Mouse (Mus musculus) midbrain, embryonic 14.5 days (tissue): ENCODE results near the gene Tmed2. TPM values are rescaled to one million over a fixed set of nuclear protein-coding genes. Genes with fewer than 3 reads are reported as not detected.

Source experiments
- ATAC-seq: fragments of 200-750 bp; cut with Nextera tagmentation; 2 replicates; pipeline ENCODE4 v1.8.0; 2017; ENCODE audit warnings: moderate number of reproducible peaks, moderate library complexity; ENCODE audit not compliant: low FRiP score, low TSS enrichment
- DNase-seq: peaks from one replicate; pipeline ENCODE4 v3.0.0-alpha.2; 2015
- H3K27ac ChIP-seq: fragments of 300-500 bp; sonication (generic); replicated peaks from 2 replicates; pipeline ENCODE4 v1.5.1; 2014; ENCODE audit warnings: mild to moderate bottlenecking, low read depth, low read length, moderate library complexity
- H3K27me3 ChIP-seq: fragments of 300-500 bp; sonication (generic); 2 replicates; pipeline ENCODE4 v1.6.1; 2014; ENCODE audit warnings: low read length, control low read depth, mixed read lengths; ENCODE audit not compliant: control insufficient read depth, insufficient read depth
- H3K36me3 ChIP-seq: fragments of 300-500 bp; sonication (generic); 2 replicates; pipeline ENCODE4 v1.6.1; 2014; ENCODE audit warnings: low read length, control low read depth; ENCODE audit not compliant: control insufficient read depth, insufficient read depth
- H3K4me1 ChIP-seq: fragments of 300-500 bp; sonication (generic); 2 replicates; pipeline ENCODE4 v1.6.1; 2014; ENCODE audit warnings: mild to moderate bottlenecking, antibody characterized with exemption, low read length, control low read depth; ENCODE audit not compliant: control insufficient read depth, insufficient read depth
- H3K4me2 ChIP-seq: fragments of 300-500 bp; sonication (generic); 2 replicates; pipeline ENCODE4 v1.6.1; 2014; ENCODE audit warnings: mild to moderate bottlenecking, low read length, moderate library complexity
- H3K4me3 ChIP-seq: fragments of 300-500 bp; sonication (generic); replicated peaks from 2 replicates; pipeline ENCODE4 v1.5.1; 2014; ENCODE audit warnings: low read depth, low read length
- H3K9ac ChIP-seq: fragments of 300-500 bp; sonication (generic); replicated peaks from 2 replicates; pipeline ENCODE4 v1.6.1; 2014; ENCODE audit warnings: mild to moderate bottlenecking, low read length, moderate library complexity
- H3K9me3 ChIP-seq: fragments of 300-500 bp; sonication (generic); 2 replicates; pipeline ENCODE4 v1.6.1; 2016; ENCODE audit warnings: low read length, control low read depth, mixed read lengths; ENCODE audit not compliant: control insufficient read depth
- WGBS: fragments of 180-500 bp; shearing (Covaris S2); extraction: QIAGEN DNeasy Blood & Tissue Kit; methylation state at CpG from one replicate; pipeline ENCODE4 v1.1.7; 2014; 5-methylcytosine and 5-hydroxymethylcytosine counted together
- polyA plus RNA-seq: library from polyadenylated mRNA; unstranded; fragments of >200 nt; fragmentation: Nextera tagmentation; extraction: Ambion mirVana; gene quantifications from 2 replicates; pipeline ENCODE4 v1.2.1, GENCODE M21; 2014

Gene Tmed2
- polyA plus RNA-seq = 327 and 369 TPM in 2 replicates

- DNase-seq (peak; percentile 99), ATAC-seq (peak; percentile 96)
- peak within 1 kb of the TSS; percentile 71 for H3K4me2 ChIP-seq
- WGBS = under 1% methylated on average over 35 of the region's 35 CpGs
- H3K36me3 ChIP-seq = peaks cover 25% of the 10 kb centered on the region
- no peaks in the 10 kb centered on the region for H3K27me3 ChIP-seq
- peaks cover 7% of the 10 kb centered on the region for H3K4me1 ChIP-seq
- H3K4me3 ChIP-seq = peak within 1 kb of the TSS; percentile 86
- no peaks in the 10 kb centered on the region for H3K9me3 ChIP-seq
- peak within 1 kb of the TSS; percentile 76 for H3K9ac ChIP-seq
- peak within 1 kb of the TSS; percentile 74 for H3K27ac ChIP-seq
These were observed at the start of gene Tmed2 for GRCm38 (mm10) chr5:124540383-124540786. Gene Tmed2, plus strand, starts transcription at chr5:124540695.

GRCm38 (mm10) chr5:124491732-124492131 is 48.8 kb upstream of the Tmed2 start:
- no peaks in the 10 kb centered on the region for H3K9me3 ChIP-seq
- DNase-seq (no peak), ATAC-seq (no peak)
- WGBS = 96% methylated on average over 4 of the region's 4 CpGs
- H3K4me2 ChIP-seq = no peak overlapping the region
- peaks cover 42% of the 10 kb centered on the region for H3K36me3 ChIP-seq
- no peak overlapping the region for H3K27ac ChIP-seq
- H3K4me1 ChIP-seq = no peaks in the 10 kb centered on the region
- H3K9ac ChIP-seq = no peak overlapping the region
- no peak overlapping the region for H3K4me3 ChIP-seq
- H3K27me3 ChIP-seq = no peaks in the 10 kb centered on the region

GRCm38 (mm10) chr5:124492618-124493017 is 47.9 kb upstream of the Tmed2 start:
- H3K4me1 ChIP-seq = no peaks in the 10 kb centered on the region
- no peaks in the 10 kb centered on the region for H3K27me3 ChIP-seq
- H3K4me3 ChIP-seq = no peak overlapping the region
- no peak overlapping the region for H3K27ac ChIP-seq
- 94% methylated on average over 4 of the region's 4 CpGs for WGBS
- H3K9ac ChIP-seq = no peak overlapping the region
- peaks cover 42% of the 10 kb centered on the region for H3K36me3 ChIP-seq
- ATAC-seq (no peak), DNase-seq (no peak)
- no peak overlapping the region for H3K4me2 ChIP-seq
- no peaks in the 10 kb centered on the region for H3K9me3 ChIP-seq

DNA sequence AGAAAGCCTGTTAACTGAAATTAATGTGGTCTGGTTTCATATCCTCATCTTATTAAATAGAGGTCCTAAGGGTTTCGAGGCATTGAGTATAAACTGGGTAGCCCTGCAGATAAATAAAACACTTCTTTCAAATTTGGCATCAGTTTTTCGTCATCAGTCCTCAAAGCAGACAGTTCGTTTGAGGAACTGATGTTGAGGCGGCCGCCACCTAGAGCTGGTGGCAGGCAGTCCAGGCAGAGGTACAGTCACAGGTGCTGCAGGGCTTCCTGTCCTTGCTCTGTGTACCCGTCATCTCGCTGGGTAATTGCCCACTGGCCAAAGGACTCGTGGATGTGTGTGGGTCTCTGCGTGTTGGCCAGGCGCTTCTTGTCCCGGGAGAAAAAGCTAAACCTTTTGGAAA is 47.0 kb upstream of the Tmed2 start:
- Histone ChIP-seq H3K9me3 (no peaks in the 10 kb centered on the region), H3K4me1 (no peaks in the 10 kb centered on the region), H3K27ac (no peak overlapping the region), H3K4me2 (no peak overlapping the region), H3K4me3 (no peak overlapping the region), H3K36me3 (peaks cover 44% of the 10 kb centered on the region), H3K9ac (no peak overlapping the region), H3K27me3 (no peaks in the 10 kb centered on the region)
- ATAC-seq = no peak
- WGBS = 91% methylated on average over 11 of the region's 11 CpGs
- no peak for DNase-seq

- Histone ChIP-seq H3K4me2 (no peak overlapping the region), H3K9ac (no peak overlapping the region), H3K4me1 (no peaks in the 10 kb centered on the region), H3K27ac (no peak overlapping the region), H3K9me3 (no peaks in the 10 kb centered on the region), H3K27me3 (no peaks in the 10 kb centered on the region), H3K4me3 (no peak overlapping the region), H3K36me3 (peaks cover 40% of the 10 kb centered on the region)
- DNase-seq (peak; percentile 15), ATAC-seq (no peak)
- WGBS = 60% methylated on average over 7 of the region's 7 CpGs
These were observed 44.9 kb upstream of the Tmed2 start for GRCm38 (mm10) chr5:124495547-124495946.

DNA sequence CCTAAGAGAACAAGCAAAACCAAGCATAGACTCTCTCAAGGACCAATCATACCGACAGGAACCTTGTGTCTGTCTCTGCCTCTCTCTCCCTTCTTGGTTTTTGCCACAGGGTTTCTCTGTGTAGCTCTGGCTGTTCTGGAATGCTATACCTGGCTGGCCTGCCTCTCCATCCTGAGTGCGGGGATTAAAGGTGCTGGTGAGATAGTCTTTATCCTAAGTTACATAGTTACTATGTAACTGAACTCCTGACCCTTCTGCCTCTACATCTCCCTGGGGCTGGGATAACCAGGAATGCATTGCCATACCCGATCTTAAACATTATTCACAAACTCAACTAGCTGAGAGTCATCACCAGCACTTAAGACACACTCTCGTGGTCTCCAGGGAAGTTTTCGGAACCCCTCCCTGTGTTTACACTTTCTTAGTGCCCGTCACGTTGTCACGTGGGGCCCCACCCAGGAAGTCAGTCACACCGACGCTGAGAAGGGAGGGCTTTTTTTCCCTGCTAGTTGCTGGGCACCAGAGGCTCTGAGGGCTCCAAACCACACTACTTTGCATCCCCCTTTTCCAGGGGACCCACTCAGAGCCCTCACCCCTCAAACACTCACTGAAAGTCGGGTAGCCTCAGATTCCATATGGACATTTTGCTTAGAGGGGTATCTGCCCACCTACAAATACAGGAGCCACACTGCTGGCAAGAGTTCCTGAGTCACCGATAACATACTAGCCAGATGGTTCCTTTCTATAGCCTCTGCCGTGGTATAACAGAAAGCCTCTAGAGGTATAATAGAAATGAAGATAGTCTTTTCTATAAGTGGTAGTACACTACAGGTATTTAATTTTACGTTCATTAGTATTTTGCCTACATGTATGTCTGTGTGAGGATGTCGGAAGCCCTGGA is 43.6 kb upstream of the Tmed2 start:
- no peak for DNase-seq
- Histone ChIP-seq H3K27me3 (no peaks in the 10 kb centered on the region), H3K4me1 (no peaks in the 10 kb centered on the region), H3K4me3 (no peak overlapping the region), H3K9me3 (no peaks in the 10 kb centered on the region), H3K36me3 (peaks cover 32% of the 10 kb centered on the region), H3K9ac (no peak overlapping the region), H3K27ac (no peak overlapping the region), H3K4me2 (no peak overlapping the region)
- WGBS = 84% methylated on average over 15 of the region's 15 CpGs
- ATAC-seq = no peak

- Histone ChIP-seq H3K4me1 (no peaks in the 10 kb centered on the region), H3K9ac (no peak overlapping the region), H3K27me3 (no peaks in the 10 kb centered on the region), H3K36me3 (peaks cover 25% of the 10 kb centered on the region), H3K9me3 (no peaks in the 10 kb centered on the region), H3K4me2 (no peak overlapping the region), H3K27ac (no peak overlapping the region), H3K4me3 (no peak overlapping the region)
- ATAC-seq = no peak
- 77% methylated on average over 9 of the region's 9 CpGs for WGBS
- DNase-seq = no peak
These were observed 42.1 kb upstream of the Tmed2 start for GRCm38 (mm10) chr5:124498221-124498876.

GRCm38 (mm10) chr5:124499001-124499400 is 41.5 kb upstream of the Tmed2 start:
- H3K27ac ChIP-seq = no peak overlapping the region
- ATAC-seq (no peak), DNase-seq (no peak)
- H3K4me2 ChIP-seq = no peak overlapping the region
- no peak overlapping the region for H3K4me3 ChIP-seq
- H3K9ac ChIP-seq = no peak overlapping the region
- H3K9me3 ChIP-seq = no peaks in the 10 kb centered on the region
- no peaks in the 10 kb centered on the region for H3K27me3 ChIP-seq
- H3K36me3 ChIP-seq = peaks cover 23% of the 10 kb centered on the region
- WGBS = 11% methylated on average over 5 of the region's 5 CpGs
- no peaks in the 10 kb centered on the region for H3K4me1 ChIP-seq
